Mouse (Mus musculus): ENCODE results near the gene Ccnb3. TPM values are rescaled to one million over a fixed set of nuclear protein-coding genes. Genes with fewer than 3 reads are reported as not detected.

The Ccnb3 gene
- not detected in 4 replicates for total RNA-seq (2023)

GRCm38 (mm10) chrX:7041519-7041918, at the start of gene Ccnb3:
Gene Ccnb3 (minus strand): TSS chrX:7041619.

GRCm38 (mm10) chrX:7067219-7067618, 25.8 kb upstream of the Ccnb3 start, which contains the start of gene Akap4:
Gene Akap4 (plus strand): TSS chrX:7067519.

Other genes with a start within 250 kb of the Ccnb3 start
- gene Akap4, start 25.9 kb upstream of the Ccnb3 start, total RNA-seq (2023): not detected in 4 replicates

Measured in B cell, adult 62 days (primary cell).